Mouse (Mus musculus) forebrain, embryonic 15.5 days (tissue): ENCODE results near the gene Kif2a. TPM values are rescaled to one million over a fixed set of nuclear protein-coding genes. Genes with fewer than 3 reads are reported as not detected.
A peak's percentile ranks its signal among the peaks of the same experiment; 100 is the strongest.
"Not testable (repeated sequence)": the region's sequence is repeated elsewhere in the genome, so short reads cannot be mapped to it uniquely, and the experiment has no call there.

Experiments
- ATAC-seq: fragments of 200-750 bp; cut with Nextera tagmentation; replicated peaks from 2 replicates; pipeline ENCODE4 v1.8.0; 2017; ENCODE audit warnings: mild to moderate bottlenecking, moderate TSS enrichment, moderate library complexity
- H3K27ac ChIP-seq: fragments of 300-500 bp; sonication (generic); replicated peaks from 2 replicates; pipeline ENCODE4 v1.5.1; 2015; ENCODE audit warnings: mild to moderate bottlenecking, inconsistent platforms
- H3K27me3 ChIP-seq: fragments of 300-500 bp; sonication (generic); 2 replicates; pipeline ENCODE4 v1.6.1; 2015; ENCODE audit warnings: inconsistent platforms
- H3K36me3 ChIP-seq: fragments of 300-500 bp; sonication (generic); 2 replicates; pipeline ENCODE4 v1.6.1; 2015; ENCODE audit warnings: mild to moderate bottlenecking, inconsistent platforms
- H3K4me1 ChIP-seq: fragments of 300-500 bp; sonication (generic); 2 replicates; pipeline ENCODE4 v1.6.1; 2015; ENCODE audit warnings: inconsistent platforms
- H3K4me2 ChIP-seq: fragments of 300-500 bp; sonication (generic); replicated peaks from 2 replicates; pipeline ENCODE4 v1.6.1; 2015; ENCODE audit warnings: mild to moderate bottlenecking, inconsistent platforms
- H3K4me3 ChIP-seq: fragments of 300-500 bp; sonication (generic); 2 replicates; pipeline ENCODE4 v1.5.1; 2015; ENCODE audit warnings: mild to moderate bottlenecking, inconsistent platforms
- H3K9ac ChIP-seq: fragments of 300-500 bp; sonication (generic); replicated peaks from 2 replicates; pipeline ENCODE4 v1.6.1; 2015; ENCODE audit warnings: mild to moderate bottlenecking, inconsistent platforms
- H3K9me3 ChIP-seq: fragments of 300-500 bp; sonication (generic); 2 replicates; pipeline ENCODE4 v1.6.1; 2016; ENCODE audit warnings: inconsistent platforms
- WGBS: fragments of 180-500 bp; shearing (Covaris S2); methylation state at CpG from one replicate; pipeline ENCODE4 v1.1.7; 2015; ENCODE audit warnings: mixed read lengths; 5-methylcytosine and 5-hydroxymethylcytosine counted together
- polyA plus RNA-seq: library from polyadenylated mRNA; unstranded; fragments of >200 nt; fragmentation: Nextera tagmentation; extraction: Ambion mirVana; gene quantifications from 2 replicates; pipeline ENCODE4 v1.2.1, GENCODE M21; 2015

The Kif2a gene
- polyA plus RNA-seq, 1 experiment from 2014 or later, result 48.9 TPM

DNA sequence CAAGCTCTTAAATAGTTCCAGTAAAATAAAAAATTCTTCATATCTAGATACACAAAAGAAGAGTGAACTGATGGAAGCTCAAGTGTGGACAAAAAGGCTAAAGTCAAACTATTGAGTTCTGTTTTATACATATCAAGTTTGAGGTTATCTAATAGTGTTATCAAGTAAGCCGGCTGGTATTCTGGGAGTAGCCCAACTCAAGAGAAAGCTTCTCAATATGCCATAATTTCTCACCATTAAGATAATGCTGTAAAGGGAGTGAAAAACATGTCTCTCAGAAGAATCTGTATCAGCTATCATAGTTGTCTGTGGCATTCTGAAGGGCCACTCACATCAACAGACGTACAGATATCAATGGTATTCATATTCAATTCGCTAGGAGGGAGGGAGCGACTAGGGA, 13.8 kb downstream of the Kif2a start:
- H3K4me2 ChIP-seq, result no peak overlapping the region
- H3K27me3 ChIP-seq, result no peaks in the 10 kb centered on the region
- no peak for ATAC-seq
- H3K4me3 ChIP-seq, result no peak overlapping the region
- 90% methylated on average over 4 of the region's 4 CpGs for WGBS
- H3K36me3 ChIP-seq, result no peaks in the 10 kb centered on the region
- no peak overlapping the region for H3K9ac ChIP-seq
- no peaks in the 10 kb centered on the region for H3K9me3 ChIP-seq
- peaks cover 12% of the 10 kb centered on the region for H3K4me1 ChIP-seq
- H3K27ac ChIP-seq, result no peak overlapping the region

DNA sequence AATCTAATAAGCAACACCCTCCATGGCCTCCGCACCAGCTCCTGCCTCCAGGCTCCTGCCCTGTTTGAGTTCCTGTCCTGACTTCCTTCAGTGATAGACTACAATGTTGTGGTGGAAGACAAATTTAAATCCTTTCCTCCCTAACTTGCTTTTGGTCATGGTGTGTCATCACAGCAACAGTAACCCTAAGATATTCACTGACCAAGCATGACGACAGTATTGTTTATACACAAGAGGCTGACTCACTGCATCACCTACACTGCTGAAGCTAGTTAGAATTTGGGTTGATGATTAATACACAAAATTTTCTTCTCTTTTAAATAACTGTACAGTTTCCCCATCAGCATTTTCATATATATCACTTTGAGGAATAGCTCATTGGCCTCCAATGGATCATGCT, 18.7 kb downstream of the Kif2a start:
- no peak for ATAC-seq
- H3K27me3 ChIP-seq, result no peaks in the 10 kb centered on the region
- H3K9ac ChIP-seq, result no peak overlapping the region
- 0 out of 2 replicates have a peak, but pooled peaks cover under 1% of the 10 kb centered on the region for H3K4me1 ChIP-seq
- H3K36me3 ChIP-seq, result no peaks in the 10 kb centered on the region
- no peak overlapping the region for H3K4me3 ChIP-seq
- H3K4me2 ChIP-seq, result no peak overlapping the region
- WGBS, result 95% methylated on average over 2 of the region's 2 CpGs
- no peaks in the 10 kb centered on the region for H3K9me3 ChIP-seq
- H3K27ac ChIP-seq, result no peak overlapping the region

DNA sequence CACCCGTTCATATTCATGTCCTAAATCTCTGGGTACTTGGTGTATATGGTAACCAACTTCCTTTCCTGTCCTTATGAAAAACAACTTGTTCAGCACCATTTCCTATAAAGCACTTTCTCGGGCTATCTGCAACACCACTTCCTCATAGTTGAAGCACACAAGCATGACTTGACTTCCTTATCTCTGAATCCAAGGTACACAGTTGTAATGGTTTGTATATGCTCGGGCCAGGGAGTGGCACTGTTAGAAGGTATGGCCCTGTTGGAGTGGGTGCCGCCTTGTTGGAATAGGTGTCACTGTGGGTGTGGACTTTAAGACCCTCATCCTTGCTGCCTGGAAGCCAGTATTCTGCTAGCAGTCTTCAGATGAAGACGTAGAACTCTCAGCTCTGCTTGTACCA, 23.3 kb downstream of the Kif2a start:
- WGBS, result 87% methylated on average over 5 of the region's 5 CpGs
- no peak overlapping the region for H3K4me3 ChIP-seq
- no peaks in the 10 kb centered on the region for H3K9me3 ChIP-seq
- no peak for ATAC-seq
- no peaks in the 10 kb centered on the region for H3K27me3 ChIP-seq
- H3K9ac ChIP-seq, result no peak overlapping the region
- no peak overlapping the region for H3K27ac ChIP-seq
- no peak overlapping the region for H3K4me2 ChIP-seq
- H3K36me3 ChIP-seq, result no peaks in the 10 kb centered on the region
- 0 out of 2 replicates have a peak, but pooled peaks cover 3% of the 10 kb centered on the region for H3K4me1 ChIP-seq

DNA sequence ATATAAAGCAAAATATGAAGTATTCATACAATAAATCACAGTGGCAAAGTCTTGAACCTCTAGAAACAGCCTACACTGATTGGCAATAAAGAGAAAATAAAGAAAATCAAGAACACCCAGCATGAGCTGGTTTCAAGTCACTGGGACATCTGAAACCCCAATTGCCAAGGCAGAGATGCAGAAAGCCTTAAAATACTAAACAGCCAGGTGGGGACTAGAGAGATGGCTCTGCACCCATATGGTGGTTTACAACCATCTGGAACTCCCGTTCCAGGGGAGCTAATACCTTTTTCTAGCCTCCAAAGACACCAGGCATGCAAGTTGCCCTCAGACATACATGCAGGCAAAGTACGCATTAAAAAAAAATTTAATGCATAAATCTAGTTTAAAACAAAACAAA, 23.9 kb downstream of the Kif2a start:
- Histone ChIP-seq H3K4me1 (0 out of 2 replicates have a peak, but pooled peaks cover 3% of the 10 kb centered on the region), H3K9me3 (no peaks in the 10 kb centered on the region), H3K4me3 (no peak overlapping the region), H3K36me3 (0 out of 2 replicates have a peak, but pooled peaks cover 5% of the 10 kb centered on the region), H3K4me2 (no peak overlapping the region), H3K9ac (no peak overlapping the region), H3K27ac (no peak overlapping the region), H3K27me3 (no peaks in the 10 kb centered on the region)
- ATAC-seq, result no peak
- 87% methylated on average over 2 of the region's 2 CpGs for WGBS

DNA sequence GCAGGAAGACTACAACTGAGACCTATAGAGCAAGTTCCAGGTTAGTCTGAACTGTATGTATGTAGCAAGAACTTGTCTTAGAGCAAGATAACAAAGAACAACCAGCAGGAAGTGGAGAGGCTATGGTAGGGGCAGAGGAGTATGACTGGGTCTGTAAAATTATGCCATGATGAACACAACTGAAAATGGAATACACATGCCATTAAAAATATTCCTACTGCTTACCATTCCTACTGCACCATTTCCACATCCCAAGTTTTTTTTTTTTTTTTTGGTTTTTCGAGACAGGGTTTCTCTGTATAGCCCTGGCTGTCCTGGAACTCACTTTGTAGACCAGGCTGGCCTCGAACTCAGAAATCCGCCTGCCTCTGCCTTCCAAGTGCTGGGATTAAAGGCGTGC, 24.4 kb downstream of the Kif2a start:
- H3K27me3 ChIP-seq, H3K36me3 ChIP-seq, H3K4me2 ChIP-seq, ATAC-seq, H3K27ac ChIP-seq, H3K4me1 ChIP-seq, H3K9ac ChIP-seq, H3K9me3 ChIP-seq, H3K4me3 ChIP-seq: not testable (repeated sequence)
- 98% methylated on average over 4 of the region's 4 CpGs for WGBS

DNA sequence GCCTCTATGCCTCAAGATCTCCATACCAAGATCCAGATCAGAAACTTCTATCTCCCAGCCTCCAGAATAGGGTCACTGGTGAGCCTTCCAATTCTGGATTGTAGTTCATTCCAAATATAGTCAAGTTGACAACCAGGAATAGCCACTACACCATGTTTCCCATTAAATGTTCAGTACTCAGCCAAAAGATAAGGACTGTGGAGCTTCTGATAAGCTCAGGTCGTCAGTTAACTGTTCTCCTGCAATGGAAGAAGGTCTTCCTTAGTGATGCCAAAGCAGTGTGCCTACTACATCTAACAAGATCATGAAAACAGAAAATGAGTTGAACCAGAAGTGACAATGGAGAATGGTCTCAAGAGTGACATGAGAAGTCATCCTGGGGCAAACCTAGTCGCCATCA, 25.0 kb downstream of the Kif2a start:
- Histone ChIP-seq H3K4me2 (no peak overlapping the region), H3K9ac (no peak overlapping the region), H3K4me1 (0 out of 2 replicates have a peak, but pooled peaks cover 3% of the 10 kb centered on the region), H3K36me3 (peaks cover 9% of the 10 kb centered on the region; the same call in 1 of the 2 replicates), H3K4me3 (no peak overlapping the region), H3K27me3 (no peaks in the 10 kb centered on the region), H3K27ac (no peak overlapping the region), H3K9me3 (no peaks in the 10 kb centered on the region)
- 90% methylated on average over 2 of the region's 2 CpGs for WGBS
- no peak for ATAC-seq

DNA sequence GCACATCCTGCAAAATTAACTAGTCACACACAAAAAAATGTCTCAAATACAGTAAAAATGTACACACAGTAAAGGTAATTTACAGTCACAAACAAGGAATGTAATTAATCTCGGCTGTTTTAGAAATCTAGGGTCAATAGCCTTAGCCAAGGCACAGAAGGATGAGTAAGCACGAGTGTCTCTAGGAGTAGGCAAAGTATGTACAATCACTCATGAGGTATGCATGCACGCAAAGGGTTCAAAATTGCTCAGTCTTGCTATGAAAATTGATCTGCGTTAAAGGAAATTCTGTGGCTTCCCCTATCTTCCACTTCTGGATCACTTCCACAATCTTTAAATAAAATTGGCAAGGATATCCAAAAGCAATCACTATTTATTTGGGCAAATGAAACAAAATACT, 60.4 kb downstream of the Kif2a start:
- peaks cover 53% of the 10 kb centered on the region for H3K36me3 ChIP-seq
- no peak for ATAC-seq
- H3K27me3 ChIP-seq, result no peaks in the 10 kb centered on the region
- no peaks in the 10 kb centered on the region for H3K4me1 ChIP-seq
- no peak overlapping the region for H3K27ac ChIP-seq
- no peak overlapping the region for H3K4me2 ChIP-seq
- H3K4me3 ChIP-seq, result no peak overlapping the region
- 90% methylated on average over 4 of the region's 4 CpGs for WGBS
- H3K9me3 ChIP-seq, result no peaks in the 10 kb centered on the region
- no peak overlapping the region for H3K9ac ChIP-seq

DNA sequence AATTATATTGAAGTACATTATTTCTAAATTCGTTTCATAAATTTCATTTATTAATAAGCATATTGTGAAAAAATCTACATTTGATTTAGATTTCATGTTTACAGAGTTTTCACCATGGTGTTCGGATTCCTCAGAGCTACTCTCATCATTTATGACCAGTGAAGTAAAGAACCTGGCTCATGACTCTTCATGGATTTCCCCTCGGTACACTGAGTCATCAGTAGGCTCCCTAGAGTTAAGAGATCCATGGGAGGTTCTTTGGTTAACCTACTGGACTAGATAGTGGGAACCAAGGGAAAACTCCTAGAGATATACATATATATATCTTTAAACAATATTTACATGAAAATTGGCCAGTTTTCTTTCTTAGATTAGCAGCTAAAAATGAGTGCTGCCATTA, 61.4 kb downstream of the Kif2a start:
- 94% methylated on average over 3 of the region's 3 CpGs for WGBS

DNA sequence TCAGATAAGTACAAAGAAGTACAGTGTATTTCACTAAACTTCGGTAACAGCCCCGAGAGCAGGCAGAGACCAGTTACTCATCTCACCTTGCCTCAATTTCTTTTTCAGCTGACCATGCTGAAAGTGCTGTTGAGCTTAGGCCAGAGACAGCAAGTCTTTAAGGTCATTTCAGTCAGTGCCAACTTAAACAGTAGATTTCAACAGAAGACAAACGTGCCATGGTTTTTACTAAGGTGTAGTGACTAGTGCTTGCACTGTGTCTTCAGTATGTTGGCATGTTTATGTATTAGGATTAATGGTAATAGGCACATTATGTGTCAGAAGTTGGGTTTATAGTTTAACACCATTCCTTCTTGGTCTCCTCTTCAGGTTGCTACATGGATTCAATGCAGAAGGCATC, 63.6 kb downstream of the Kif2a start:
- H3K27ac ChIP-seq, result no peak overlapping the region
- no peak overlapping the region for H3K4me3 ChIP-seq
- no peaks in the 10 kb centered on the region for H3K4me1 ChIP-seq
- peaks cover 63% of the 10 kb centered on the region for H3K36me3 ChIP-seq
- no peak overlapping the region for H3K4me2 ChIP-seq
- no peaks in the 10 kb centered on the region for H3K9me3 ChIP-seq
- no peaks in the 10 kb centered on the region for H3K27me3 ChIP-seq
- no peak for ATAC-seq
- 96% methylated on average over 3 of the region's 3 CpGs for WGBS
- H3K9ac ChIP-seq, result no peak overlapping the region

More for the DNA sequence above, 61.4 kb downstream of the Kif2a start:
- Histone ChIP-seq H3K9me3 (no peaks in the 10 kb centered on the region), H3K4me3 (no peak overlapping the region), H3K4me1 (no peaks in the 10 kb centered on the region), H3K27me3 (no peaks in the 10 kb centered on the region), H3K36me3 (peaks cover 61% of the 10 kb centered on the region), H3K9ac (no peak overlapping the region), H3K27ac (no peak overlapping the region), H3K4me2 (no peak overlapping the region)
- ATAC-seq, result no peak

DNA sequence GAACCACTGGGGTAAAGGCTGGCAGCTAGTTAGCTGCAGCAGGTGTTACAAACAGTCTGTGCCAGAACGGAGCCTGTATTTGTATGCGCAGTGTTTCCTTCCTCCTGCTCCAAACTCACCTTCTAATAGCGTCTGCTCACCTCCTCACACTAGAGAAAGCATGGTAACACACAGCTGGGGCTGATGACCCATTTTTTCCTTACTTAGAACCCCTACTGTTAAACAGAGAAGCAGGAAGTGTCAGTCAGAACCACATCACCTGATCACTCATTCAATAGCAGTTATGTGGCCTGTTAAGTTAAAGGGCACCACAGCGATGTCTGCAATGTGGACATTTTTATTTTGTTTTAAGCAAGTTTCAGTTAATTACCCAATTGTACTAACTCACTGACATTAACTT, 64.4 kb downstream of the Kif2a start:
- H3K36me3 ChIP-seq, result peaks cover 63% of the 10 kb centered on the region
- no peaks in the 10 kb centered on the region for H3K4me1 ChIP-seq
- H3K9me3 ChIP-seq, result no peaks in the 10 kb centered on the region
- H3K27ac ChIP-seq, result no peak overlapping the region
- H3K27me3 ChIP-seq, result no peaks in the 10 kb centered on the region
- H3K4me2 ChIP-seq, result no peak overlapping the region
- 92% methylated on average over 4 of the region's 4 CpGs for WGBS
- H3K9ac ChIP-seq, result no peak overlapping the region
- no peak overlapping the region for H3K4me3 ChIP-seq
- 0 out of 2 replicates have a peak, but pooled peaks have one; percentile 46 for ATAC-seq

DNA sequence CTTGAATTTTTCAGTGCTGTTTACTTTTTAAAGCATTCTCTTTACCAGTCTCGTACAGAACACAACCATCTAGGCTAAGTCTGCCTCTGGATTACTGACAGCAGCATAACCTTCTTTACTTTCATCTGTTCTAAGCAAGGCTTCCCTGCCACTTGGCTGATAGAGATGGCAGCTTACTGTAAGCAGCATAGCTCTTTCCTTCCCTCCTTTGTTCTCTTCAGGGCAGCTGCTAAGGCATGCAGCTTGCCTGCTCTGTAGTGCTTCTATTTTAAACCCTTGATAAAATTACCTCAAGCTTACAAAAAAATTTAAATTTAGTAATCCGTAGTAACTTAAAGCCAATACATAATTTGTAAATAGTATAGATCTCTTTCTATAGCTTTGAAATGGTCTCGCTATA, 67.0 kb downstream of the Kif2a start:
- H3K9ac ChIP-seq, result no peak overlapping the region
- H3K4me3 ChIP-seq, result no peak overlapping the region
- no peaks in the 10 kb centered on the region for H3K9me3 ChIP-seq
- WGBS, result 91% methylated on average over 3 of the region's 3 CpGs
- H3K27ac ChIP-seq, result no peak overlapping the region
- no peaks in the 10 kb centered on the region for H3K4me1 ChIP-seq
- no peak for ATAC-seq
- H3K36me3 ChIP-seq, result peaks cover 66% of the 10 kb centered on the region
- H3K27me3 ChIP-seq, result no peaks in the 10 kb centered on the region
- H3K4me2 ChIP-seq, result no peak overlapping the region

DNA sequence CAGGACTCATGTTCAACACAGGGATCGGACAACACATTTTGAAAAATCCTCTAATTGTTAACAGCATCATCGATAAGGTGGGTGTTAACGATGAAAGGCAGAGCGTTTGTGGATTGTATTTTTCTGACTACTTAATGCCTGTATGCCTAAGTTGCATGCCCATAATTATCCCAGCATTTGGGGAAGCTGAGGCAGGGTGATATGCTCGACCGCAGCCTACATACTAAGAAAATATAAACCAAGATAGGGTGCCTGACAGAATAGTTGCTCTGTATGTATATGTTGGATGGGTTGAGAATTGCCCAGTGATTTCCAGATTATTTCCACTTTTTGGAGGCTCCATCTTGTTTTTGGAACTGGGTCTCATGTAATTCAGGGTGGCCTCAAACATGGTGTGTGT, 74.3 kb downstream of the Kif2a start:
- Histone ChIP-seq H3K4me1 (peaks cover 23% of the 10 kb centered on the region), H3K9me3 (no peaks in the 10 kb centered on the region), H3K4me3 (peak overlapping the region; percentile 68), H3K9ac (peak overlapping the region; percentile 78), H3K27ac (peak overlapping the region; percentile 82; the same call in 1 of the 2 replicates), H3K4me2 (peak overlapping the region; percentile 60), H3K27me3 (no peaks in the 10 kb centered on the region), H3K36me3 (peaks cover 23% of the 10 kb centered on the region)
- WGBS, result 4% methylated on average over 6 of the region's 6 CpGs
- ATAC-seq, result no peak
